Mouse (Mus musculus) cerebellum, adult 9-10 months (tissue): ENCODE data around the gene Socs5.

ENCODE experiments used
- DNase-seq: peaks from one replicate; pipeline ENCODE4 v3.0.0; 2022

Socs5 gene

DNA sequence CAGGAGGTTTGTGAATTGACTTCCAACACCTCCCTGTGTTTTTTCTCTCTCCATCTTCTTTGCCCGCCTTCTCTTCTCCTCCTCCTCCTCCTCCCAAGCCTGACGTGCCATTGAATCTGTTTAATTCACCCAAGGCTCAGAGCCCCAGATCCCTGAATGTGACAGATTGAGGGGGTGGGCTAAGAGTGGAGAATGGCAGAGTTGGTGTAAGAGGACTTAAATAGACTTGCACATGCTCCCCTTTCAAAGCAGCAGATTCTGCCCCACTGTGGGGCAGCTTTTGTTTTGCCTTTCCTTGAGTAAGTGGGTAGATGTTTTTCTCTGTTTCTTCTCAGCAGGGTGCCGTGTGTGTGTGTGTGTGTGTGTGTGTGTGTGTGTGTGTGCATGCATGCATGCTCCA is 61.6 kb downstream of the Socs5 start:
- DNase-seq, result no peak

DNA sequence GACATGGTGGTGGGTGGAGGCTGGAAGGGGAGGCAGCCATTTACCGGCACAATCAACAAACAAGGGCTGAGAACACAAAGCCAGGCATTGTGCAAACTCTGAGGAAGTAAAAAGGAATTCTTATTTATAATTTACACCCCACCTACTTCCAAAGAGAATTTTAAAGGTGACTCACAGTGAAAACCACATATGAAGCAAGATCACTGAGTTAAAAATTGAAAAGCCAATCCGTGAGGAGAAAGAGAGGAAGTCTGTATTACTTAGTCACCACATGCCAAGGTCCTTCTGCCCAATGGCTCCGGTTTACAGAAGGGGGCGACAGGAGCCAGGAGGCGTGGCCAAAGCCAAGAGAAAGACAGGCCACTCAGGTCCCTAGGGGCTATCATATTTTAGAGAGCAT is 62.9 kb downstream of the Socs5 start:
- no peak for DNase-seq

DNA sequence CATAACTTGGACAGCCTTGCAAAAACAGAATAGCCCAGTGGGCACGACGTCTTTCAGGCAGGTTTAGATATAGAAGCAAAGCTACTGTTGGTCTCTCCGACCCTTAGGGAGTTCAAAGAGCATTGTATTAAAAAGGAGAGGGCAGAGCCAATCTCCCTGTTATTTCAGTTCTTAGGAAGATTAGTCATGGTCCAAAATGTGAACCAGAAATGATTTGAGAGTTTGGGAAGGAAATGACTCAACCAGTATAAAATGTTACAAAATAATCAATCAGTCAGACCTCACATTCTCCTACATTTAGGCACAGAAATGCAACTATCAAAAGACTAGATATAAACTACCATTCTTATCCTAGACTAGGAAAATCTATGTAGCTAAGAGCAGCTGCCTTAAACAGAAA is 64.6 kb downstream of the Socs5 start:
- DNase-seq, result no peak

DNA sequence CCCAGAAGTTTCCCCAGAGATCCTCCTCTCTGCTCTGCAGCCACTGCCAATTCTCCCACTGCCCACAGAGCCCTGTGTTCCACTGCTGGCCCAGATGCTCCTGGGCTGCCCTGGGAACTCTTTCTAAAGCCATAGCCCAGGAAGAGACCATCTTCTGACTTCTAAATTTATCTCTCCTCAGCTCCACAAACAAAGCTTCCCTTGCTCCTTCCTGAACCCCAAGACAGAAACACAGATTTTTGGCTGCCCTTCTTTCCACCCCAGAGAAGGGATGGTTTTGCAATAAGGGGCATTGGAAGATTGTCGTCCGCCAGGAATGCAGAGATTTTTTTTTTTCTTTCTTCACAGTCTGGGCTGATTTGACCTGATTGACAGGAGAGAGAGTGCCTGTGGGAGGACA is 66.5 kb downstream of the Socs5 start:
- DNase-seq, result no peak

DNA sequence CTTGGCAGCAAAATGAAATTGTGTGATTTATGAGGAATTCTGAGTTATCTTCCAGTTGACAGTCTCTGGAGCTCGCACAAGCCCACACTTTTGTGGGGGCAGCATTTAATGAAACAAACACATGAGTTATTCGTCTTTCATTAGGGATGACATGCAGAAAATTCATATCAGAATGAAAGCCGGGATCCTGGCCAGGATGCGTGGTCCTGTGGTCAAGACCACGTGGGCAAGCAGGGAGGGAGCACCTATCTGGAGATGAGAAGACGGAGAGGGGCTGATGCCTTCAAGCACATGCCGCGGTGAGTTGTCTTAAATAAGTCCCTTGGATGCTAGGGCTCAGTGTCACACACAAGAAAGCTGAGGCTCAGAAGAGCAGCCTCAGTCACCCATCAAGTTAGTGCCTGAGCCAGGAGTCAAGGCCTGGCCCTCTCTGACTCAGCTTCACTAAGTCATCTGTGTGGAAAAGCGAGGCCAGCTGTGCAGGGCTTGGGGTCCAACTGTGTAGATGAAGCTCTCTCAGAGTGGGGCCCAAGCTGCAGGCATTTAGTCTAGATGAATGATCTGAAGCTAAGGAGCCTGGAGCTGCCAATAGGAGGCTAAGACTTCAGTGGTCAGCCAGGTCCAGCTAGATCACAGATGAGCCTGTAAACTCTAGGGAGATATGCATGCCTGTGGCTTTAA is 67.3 kb downstream of the Socs5 start:
- no peak for DNase-seq

DNA sequence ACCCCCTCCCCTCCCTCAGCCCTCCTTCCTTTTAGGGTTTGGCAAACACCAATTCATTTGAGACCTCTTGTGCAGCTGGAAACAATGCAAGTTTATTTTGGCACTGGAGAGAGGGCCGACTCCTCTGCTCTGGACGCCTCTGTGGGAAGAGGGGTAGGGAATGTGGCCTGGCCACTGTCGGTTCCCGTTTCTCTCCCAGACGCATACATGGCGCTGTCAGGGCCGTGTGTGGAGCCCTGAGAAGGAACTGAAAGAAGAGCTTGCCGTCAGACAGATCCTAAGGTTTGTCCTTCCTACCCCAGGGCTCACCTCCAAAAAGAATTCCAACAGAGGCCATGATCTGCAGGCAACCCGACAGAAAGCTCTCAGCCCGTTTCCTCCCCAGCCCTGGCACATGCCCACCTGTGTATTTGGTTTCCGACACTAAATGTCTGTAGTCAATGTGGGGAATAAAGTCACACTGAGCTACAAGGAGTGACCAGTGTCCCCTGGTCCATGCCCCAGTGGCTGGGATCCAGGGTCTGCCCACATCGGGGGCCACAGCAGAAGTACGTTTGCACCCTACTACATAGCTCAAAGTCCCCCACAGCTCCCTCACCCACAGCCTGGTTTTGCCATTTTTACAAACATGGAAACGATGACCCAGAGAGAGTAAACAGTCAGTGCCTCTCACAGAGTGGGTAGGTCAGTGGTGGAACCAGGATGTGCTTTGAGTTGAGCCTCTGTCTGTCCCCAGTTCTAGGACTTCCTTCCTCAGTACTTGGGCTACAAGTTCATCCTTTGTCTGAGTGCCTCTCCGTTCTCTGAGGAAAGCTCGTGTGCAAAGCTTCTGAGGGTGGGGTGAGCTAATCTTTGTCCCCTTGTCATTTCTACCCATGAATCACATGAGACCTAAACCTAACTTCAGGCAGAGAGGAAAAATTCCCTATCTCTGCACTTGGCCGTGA is 68.9 kb downstream of the Socs5 start:
- DNase-seq, result no peak

DNA sequence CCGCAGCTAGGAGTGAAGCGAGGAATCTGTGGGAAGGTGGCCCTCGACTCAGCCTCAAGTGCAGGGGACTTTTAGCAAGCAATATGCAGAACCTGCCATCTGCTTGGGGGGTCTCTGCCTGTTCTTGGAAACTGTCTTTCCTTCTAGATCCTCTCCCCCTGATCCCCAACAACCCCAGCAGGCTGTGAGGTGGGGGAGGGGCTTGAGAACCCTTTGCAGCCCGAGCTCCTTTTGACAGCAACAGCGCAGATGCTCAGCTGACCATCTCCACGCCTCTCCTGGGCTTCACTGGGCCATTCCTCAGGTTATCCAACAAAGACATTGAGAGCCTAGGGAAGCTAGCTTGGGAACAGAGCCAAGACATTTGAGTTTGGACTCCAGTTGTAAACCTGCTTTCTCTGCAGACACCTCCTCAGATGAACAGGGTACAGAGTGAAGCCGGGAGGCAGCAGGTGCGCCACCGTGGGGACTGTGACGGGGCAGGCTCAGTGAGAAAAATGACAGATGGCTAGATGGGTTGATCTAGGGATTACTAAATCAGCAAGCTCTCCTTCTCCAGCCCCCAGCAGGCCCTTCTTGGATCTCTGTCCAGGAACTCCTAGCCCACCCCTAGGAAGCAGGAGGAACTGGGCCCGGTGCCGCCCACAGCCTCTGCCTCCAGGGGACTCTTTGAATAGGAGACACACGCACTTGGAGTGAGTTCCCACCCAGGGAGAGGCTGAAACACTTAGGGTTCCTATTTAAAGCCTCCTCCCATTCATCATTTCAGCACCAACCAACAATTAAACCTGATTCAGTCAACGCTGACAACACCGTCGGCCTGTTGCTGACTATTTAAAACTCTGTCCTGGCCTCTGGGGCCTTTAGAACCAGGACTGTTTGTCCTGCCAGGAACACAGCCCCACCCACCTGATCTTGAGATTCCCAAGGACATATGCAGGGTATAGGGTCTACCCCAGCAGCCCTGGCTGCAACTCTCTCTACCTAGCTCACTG is 71.4 kb downstream of the Socs5 start:
- DNase-seq, result peak; percentile 57

DNA sequence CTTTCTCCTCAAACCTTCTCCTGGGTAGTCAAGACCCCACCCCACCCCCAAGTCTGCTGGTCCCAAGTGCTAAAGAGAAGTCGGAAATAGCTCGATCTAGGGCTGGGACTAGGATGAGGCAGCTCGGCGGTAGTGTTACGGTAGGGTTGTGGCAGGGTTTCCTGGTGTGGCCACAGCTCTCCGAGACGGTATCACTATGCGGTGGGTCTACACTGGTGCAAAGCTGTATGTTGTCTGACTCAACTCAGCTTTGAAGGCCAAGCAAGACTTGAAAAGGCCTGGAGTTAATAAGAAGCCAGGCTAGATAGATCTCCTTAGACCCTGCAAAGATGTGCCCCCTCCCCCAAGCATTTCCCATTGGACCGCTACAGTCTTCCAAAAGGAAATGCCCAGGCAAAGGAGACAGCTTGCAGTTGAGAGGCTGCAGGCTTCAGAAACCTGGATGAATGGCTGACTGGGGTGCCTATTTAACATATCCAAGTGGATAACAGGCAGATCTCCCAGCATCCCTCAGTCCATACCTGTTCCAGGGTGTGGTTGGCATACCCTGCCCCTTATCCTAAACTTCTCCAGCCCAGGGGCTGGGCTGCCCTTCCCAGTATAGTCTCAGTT is 72.6 kb downstream of the Socs5 start:
- DNase-seq, result no peak

DNA sequence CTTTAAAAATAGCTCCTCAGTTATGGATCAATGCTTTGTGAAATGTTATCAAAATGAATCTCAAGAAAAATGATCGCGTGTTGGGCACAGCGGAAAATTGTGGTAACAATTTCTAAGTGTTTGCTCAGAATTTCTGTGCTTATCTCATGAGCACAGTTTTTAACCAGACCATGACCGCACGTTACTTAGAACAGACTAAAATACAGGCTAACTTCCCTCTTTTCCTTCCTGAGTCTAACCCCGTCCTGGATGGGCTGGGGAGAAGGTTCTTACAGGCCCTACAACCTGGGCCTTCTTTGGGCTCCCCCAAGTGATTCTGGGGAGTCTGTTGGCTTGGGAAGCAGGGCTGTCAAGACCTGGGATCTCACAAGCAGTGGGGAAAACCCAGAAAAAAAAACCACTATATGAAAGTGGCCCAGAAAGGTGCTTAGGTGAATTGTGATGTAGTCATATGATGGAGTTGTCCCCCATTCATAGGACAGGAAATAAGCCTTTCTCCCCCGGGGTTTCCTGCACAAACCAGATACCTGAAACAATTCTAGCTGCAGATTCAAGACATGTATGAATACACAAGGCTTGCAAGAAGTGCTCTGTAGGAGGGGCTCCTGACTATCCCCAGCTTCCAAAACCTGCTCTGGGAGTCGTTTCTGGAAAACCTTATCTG is 74.3 kb downstream of the Socs5 start:
- DNase-seq, result no peak

DNA sequence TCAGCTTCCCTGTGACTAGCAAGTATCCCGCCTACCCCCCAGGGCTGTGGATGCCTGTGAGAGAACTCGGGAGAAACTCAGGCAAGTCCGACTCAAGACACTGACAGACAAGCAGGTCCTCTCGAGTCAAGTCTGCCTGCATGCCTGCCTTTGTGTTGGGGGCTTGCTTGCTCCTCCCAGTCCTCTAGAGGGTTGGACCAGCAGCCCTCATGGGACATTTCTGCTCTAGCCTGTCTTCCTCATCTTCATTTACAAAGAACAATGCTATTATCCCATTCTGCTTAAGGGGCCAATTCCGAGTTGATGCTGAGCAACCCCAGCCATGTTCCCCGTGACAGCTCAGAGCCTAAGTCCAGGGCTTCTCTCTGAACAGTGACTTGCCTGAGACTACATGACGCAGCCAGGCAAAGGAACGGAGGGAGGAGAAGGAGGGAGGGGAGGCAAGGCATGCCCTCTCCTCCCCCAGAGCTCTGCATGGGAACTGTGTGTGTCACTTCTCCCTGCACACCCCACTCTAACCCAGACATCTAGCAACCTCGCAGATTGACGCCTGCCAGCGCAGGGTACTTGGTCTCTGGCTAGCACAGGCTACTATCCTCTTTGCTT is 78.1 kb downstream of the Socs5 start:
- DNase-seq, result no peak

DNA sequence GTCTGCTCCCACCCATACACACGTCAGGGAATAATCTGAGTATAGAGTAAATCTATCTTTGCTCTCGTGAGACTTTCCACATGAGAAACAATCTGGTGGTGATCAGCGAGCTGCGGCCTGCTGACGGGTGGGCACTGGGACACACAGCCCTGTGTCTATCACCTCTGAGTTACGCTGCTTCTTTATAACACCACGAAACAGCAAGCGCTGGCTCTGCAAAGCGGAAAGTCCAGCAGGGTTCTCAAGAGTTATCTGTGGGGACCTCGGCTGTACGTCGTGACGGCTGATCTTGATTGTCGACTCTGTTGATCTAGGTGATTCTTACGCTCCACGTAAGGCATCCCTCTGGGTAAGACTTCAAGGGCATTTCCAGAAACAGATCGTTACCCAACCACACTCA is 79.5 kb downstream of the Socs5 start:
- no peak for DNase-seq
